Mouse (Mus musculus): ENCODE results near the gene Fbxw4. TPM values are rescaled to one million over a fixed set of nuclear protein-coding genes. Genes with fewer than 3 reads are reported as not detected.

The Fbxw4 gene
- total RNA-seq, 4 experiments from 2014 or later: 32.9 to 35.7 (median 33.6) TPM

DNA sequence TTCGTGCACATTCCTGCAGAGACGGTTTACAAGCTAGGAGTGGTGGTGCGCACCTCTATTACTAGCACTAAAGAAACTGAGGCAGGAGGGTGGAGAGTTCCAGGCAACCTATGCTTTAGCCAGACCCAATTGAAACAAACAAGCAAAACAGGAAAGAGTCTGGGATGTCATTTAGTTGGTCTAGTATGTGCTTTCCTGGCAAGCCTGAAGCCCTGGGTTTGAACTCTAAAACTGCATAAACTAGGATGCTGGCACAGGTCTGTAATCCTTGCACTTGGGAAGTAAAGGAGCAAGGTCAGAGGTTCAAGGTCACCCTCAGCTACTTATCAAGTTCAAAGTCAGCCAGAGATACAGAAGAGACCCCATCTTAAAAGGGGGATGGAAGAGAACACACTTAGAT is 118.1 kb downstream of the Fbxw4 start:
- DNase-seq (ENCODE audit: low spot score in 2 of 2): no peak

DNA sequence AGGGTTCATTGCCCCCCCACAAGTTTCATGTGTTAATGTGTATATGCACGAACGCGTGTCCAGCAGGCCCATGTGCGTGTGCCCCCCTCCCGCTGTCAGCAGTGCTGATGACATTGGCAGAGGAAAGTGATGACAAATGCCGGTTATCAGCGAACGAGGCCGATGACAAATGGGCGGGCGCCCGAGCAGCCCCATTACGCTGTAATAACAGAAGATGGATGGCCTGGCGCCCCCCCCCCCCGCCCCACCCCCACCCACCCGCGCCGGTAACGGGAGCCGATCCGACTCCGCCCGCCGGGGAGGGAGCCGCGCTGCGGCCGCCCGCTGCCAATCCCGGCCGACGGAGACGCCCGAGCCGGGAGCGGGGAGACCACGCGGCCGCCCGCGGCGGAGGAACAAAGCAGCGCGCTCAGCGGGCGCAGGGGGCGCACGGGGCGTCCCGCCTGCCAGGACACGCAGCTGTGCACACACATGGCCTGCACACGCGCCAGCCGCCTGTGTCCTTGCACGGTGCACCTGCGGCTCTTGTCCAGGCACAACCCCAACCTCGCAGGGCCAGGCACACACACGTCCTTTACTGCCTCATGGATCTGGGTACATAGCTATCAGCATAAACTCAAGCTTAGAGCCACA is 118.6 kb downstream of the Fbxw4 start:
- DNase-seq (ENCODE audit: low spot score in 2 of 2): peak in 1 of 2 experiments; percentile 50

DNA sequence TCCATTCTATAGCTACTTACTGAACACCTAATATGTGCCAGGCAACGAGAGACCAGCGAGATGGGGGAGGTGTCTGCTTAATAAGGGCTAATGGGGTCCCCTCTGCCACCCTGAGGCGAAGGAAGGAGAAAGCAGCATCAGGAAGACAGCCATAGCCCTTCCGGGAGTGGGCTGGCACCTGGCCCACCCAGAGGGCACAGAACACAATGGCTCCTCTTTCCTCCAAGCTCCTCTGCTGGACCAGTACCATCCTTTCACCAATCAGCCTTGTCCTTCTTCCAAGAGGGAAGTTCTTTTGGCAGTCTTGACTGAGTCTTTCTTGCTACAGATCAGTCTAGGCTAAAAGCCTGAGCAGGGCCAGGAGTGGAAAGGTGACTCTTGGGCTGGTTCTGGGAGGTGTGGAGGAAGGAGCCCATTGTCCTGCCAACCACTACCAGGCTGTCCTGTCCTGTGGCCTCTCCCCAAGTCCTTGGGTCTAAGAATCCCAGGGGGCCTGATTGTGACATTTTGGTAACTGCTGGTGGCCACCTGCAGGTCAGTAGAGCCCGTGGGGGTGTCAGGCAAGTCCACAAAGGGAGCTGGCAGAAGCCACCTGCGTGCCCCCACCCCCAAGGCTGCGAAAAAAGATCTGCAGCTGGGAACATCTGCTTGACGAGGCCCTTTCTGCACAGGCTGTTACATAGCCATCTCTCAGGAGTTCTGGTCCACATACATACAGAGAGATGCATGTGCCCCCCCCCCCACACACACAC is 119.3 kb downstream of the Fbxw4 start:
- no peak for DNase-seq (ENCODE audit: low spot score in 2 of 2)

DNA sequence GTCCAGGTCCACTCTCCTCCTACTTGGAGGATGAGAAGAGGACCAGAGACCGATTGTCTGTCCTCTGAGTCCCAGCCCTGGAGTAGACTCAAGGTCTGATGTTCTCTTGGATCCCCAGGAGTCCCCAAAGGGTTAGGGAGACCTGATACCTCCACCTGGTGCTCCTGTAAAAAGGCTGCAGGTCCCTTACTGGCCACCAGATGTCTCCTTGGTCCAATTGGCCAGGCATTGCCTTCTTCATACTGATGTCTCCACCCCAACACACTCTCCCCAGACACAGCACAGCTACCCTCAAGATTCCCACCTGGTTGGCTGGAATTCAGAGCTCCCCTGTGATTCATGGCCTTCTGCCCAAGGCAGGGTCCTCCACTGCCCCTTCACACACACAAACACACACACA is 122.6 kb downstream of the Fbxw4 start:
- no peak for DNase-seq (ENCODE audit: low spot score in 2 of 2)

DNA sequence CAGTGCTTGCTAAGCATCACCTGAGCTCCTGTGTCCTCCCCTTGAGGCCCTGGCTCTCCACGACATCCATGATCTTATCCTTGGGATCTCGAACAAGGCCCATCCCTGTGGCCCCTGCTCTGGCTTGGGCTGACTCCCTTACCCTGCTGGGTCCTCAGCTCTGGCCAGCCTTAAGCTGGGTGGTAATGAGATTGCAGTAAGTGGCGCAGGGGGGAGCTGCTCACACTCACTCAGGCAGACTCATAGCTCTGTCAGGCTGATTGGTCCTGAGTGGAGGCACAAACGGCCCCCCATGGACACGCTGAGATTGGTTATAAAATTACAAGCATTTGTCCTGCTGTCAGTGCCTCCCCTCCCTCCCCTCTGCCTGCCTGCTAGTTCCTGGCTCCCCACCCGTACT is 124.2 kb downstream of the Fbxw4 start:
- DNase-seq (ENCODE audit: low spot score in 2 of 2): no peak

DNA sequence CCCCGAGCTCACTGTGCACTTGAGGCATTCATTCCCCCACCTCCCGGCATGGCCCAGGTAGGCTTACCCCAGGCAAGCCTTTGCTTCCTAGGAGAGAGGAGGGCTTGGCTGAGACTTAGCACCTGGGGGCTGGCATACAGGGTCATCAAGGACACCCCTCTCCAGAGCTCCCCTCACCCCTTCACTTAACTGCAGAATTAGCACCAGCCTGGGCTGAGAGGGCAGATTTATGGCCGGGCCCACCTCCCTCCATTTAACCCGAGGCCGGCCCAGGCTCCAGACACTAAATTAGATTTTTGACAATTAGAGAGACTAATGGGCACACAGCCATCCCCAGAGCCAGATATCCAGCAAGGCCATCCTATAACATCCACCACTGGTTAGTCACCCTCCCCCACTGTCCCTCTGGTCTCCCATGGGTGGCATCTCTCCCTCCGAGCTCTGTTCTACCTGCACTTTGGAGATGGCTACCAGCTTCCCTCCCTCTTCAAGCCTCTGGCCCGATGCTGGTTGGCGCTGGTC is 124.8 kb downstream of the Fbxw4 start:
- no peak for DNase-seq (ENCODE audit: low spot score in 2 of 2)

DNA sequence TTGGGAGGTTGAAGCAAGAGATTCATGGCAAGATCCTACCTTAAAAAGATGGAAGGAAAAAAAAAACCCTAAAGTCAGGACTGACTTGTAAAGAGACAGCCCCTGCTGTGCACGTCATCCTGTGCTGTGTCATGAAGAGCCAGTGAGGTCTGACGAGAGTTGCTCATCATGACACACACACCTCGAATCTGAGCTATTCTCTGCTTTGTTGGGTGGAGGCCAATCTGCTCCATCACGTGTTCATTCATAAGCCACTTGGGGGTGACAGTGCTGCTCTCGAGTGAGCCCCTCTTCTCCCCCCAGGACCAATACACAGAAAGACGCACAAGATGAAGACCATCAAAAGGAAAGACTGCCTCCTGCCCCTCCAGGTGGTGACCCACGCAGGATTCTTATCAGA is 126.5 kb downstream of the Fbxw4 start:
- no peak for DNase-seq (ENCODE audit: low spot score in 2 of 2)

DNA sequence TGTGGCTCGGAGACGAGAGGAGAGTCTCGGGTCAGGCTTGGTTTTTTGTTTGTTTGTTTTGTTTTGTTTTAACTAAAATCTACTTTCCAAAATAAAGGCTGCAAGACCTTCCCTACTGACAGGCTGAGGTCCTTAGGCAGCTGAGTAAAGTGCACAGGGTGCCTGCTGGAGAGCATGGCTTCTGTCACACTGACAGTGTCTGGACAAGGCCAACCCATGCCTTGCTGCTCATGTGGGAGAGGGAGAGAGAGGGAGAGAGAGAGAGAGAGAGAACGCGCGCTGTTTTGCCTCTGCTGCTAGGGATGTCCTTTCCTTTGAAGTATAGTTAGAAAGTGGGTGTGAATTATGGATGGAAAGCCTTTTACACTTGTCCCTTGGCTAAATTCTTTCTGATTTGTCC is 128.6 kb downstream of the Fbxw4 start:
- DNase-seq (ENCODE audit: low spot score in 2 of 2): no peak

DNA sequence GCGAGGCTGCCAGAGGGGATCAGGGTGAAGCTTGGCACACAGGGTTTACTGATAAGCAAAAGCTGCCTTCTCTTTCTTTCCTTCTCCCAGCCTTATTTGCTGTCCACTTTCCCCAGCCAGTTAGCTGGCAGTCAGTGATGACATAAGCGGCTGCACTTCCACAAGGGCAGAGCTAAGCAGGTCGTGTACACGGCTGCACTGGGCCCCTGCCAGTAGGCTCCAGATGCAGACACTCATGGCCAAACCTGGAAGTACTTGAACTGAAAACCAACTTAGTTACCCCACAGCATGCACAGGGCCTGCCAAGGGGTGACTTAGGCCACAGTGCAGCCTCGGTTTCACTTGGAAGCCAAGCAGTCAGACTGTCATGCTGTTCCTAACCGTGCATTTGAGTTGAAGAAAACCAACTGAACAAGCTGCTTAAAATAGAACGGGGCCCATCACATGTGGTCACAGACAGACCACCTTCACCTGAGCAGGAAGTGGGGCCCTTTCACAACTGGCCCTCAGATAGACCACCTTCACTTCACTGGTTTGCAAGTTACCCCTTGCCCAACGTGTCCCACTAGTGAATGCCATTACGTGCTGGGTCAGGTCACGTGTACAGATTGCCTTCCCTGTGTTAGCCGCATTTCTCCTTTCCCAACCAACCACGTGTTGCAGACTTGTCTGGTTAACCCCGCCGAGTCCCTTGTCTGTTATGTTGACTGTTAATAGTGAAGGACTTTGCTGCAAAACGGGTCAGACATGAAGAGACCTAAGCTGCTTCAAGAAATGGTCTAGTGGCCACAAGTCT is 129.7 kb downstream of the Fbxw4 start:
- no peak for DNase-seq (ENCODE audit: low spot score in 2 of 2)

DNA sequence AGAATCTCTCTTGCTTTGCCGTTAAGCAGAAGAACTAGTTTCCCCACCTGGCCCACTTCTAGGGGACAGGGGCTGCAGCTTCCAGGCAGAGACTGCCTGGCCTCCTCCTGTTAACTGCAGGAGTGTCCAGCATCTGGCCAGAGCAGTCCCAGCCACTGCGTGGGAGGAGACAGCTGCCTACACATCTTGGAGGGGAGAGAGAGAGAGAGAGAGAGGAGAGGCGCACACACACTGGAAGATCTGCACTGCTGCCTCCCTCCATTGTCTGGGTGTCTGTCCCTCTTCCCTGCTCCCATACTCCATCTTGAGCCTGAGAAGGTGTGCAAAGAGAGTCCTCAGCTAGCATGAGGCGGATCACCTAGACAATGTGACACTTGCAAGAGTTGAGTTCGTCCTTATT is 130.8 kb downstream of the Fbxw4 start:
- DNase-seq (ENCODE audit: low spot score in 2 of 2): no peak

Other genes starting within 250 kb of the Fbxw4 start
- 10 to 100 TPM; 16.0 to 17.1 (median 16.4) TPM for gene Poll, start 99.8 kb downstream of the Fbxw4 start, total RNA-seq (2022)
- gene Gm17018, start 99.7 kb downstream of the Fbxw4 start, total RNA-seq (2022): 10 to 100 TPM; 15.3 to 18.7 (median 16.5) TPM
- gene Fgf8, start 82.6 kb upstream of the Fbxw4 start, total RNA-seq (2022): not detected
- 10 to 100 TPM; 10.8 to 14.0 (median 12.7) TPM for gene Npm3, start 89.3 kb upstream of the Fbxw4 start, total RNA-seq (2022)
- 10 to 100 TPM; 32.7 to 43.3 (median 39.8) TPM for gene Mgea5, start 123.5 kb upstream of the Fbxw4 start, total RNA-seq (2022)
- under 1 TPM; 0.39 to 0.78 (median 0.58) TPM for gene Kcnip2, start 155.7 kb upstream of the Fbxw4 start, total RNA-seq (2022)

All from gastrocnemius, adult 8-10 months (tissue).